Mouse (Mus musculus) limb, embryonic 14.5 days (tissue): ENCODE results near the gene Ntf3. TPM values are rescaled to one million over a fixed set of nuclear protein-coding genes. Genes with fewer than 3 reads are reported as not detected.

Experiments
- ATAC-seq: fragments of 200-750 bp; cut with Nextera tagmentation; 2 replicates; pipeline ENCODE4 v1.8.0; 2017; ENCODE audit warnings: low read depth, moderate number of reproducible peaks, moderate TSS enrichment; ENCODE audit not compliant: low FRiP score
- DNase-seq: peaks from one replicate; pipeline ENCODE4 v3.0.0-alpha.2; 2015; ENCODE audit warnings: low spot score
- H3K27ac ChIP-seq: fragments of 300-500 bp; sonication (generic); replicated peaks from 2 replicates; pipeline ENCODE4 v1.5.1; 2014; ENCODE audit warnings: low read depth, mild to moderate bottlenecking, low read length, moderate library complexity, mixed read lengths
- H3K27me3 ChIP-seq: fragments of 300-500 bp; sonication (generic); 2 replicates; pipeline ENCODE4 v1.6.1; 2014; ENCODE audit warnings: low read length, mixed read lengths; ENCODE audit not compliant: control insufficient read depth, insufficient read depth
- H3K36me3 ChIP-seq: fragments of 300-500 bp; sonication (generic); 2 replicates; pipeline ENCODE4 v1.6.1; 2014; ENCODE audit warnings: mild to moderate bottlenecking, low read length, moderate library complexity, mixed read lengths; ENCODE audit not compliant: control insufficient read depth, insufficient read depth
- H3K4me1 ChIP-seq: fragments of 300-500 bp; sonication (generic); 2 replicates; pipeline ENCODE4 v1.6.1; 2014; ENCODE audit warnings: antibody characterized with exemption, low read length, mixed read lengths; ENCODE audit not compliant: control insufficient read depth, insufficient read depth
- H3K4me2 ChIP-seq: fragments of 300-500 bp; sonication (generic); replicated peaks from 2 replicates; pipeline ENCODE4 v1.6.1; 2014; ENCODE audit warnings: low read depth, mild to moderate bottlenecking, low read length, moderate library complexity; ENCODE audit not compliant: severe bottlenecking
- H3K4me3 ChIP-seq: fragments of 300-500 bp; sonication (generic); replicated peaks from 2 replicates; pipeline ENCODE4 v1.5.1; 2014; ENCODE audit warnings: low read length
- H3K9ac ChIP-seq: fragments of 300-500 bp; sonication (generic); 2 replicates; pipeline ENCODE4 v1.6.1; 2014; ENCODE audit warnings: mild to moderate bottlenecking, low read depth, low read length, moderate library complexity; ENCODE audit not compliant: severe bottlenecking
- H3K9me3 ChIP-seq: fragments of 300-500 bp; sonication (generic); 2 replicates; pipeline ENCODE4 v1.6.1; 2016; ENCODE audit warnings: low read length; ENCODE audit not compliant: control insufficient read depth
- POLR2A ChIP-seq: fragments of 200-500 bp; IDR thresholded peaks from 2 replicates; pipeline ENCODE4 v1.8.0; 2012; ENCODE audit warnings: inconsistent platforms, mild to moderate bottlenecking, moderate library complexity, borderline replicate concordance; ENCODE audit not compliant: insufficient read depth, insufficient read length; ENCODE audit errors: extremely low read depth
- WGBS: fragments of 180-500 bp; shearing (Covaris S2); extraction: QIAGEN DNeasy Blood & Tissue Kit; methylation state at CpG from one replicate; pipeline ENCODE4 v1.1.7; 2014; 5-methylcytosine and 5-hydroxymethylcytosine counted together
- polyA plus RNA-seq, 2 experiments: library from polyadenylated mRNA; depleted of rRNA in 1 of 2; stranded (reverse) in 1 of 2; unstranded in 1 of 2; fragments of >200 nt; fragmentation: Nextera tagmentation in 1 of 2; extraction: Ambion mirVana in 1 of 2; gene quantifications; 2 replicates each; pipeline versions ENCODE4 v1.2.1 to v1.2.3; 2012 to 2014

The Ntf3 gene
- polyA plus RNA-seq, 2 experiments: 18.6 to 21.5 TPM

- ATAC-seq (no peak), DNase-seq (no peak)
- no peaks in the 10 kb centered on the region for H3K27me3 ChIP-seq
- peak overlapping the region; percentile 85 for H3K4me2 ChIP-seq
- H3K9me3 ChIP-seq: no peaks in the 10 kb centered on the region
- peak overlapping the region; percentile 59 for H3K9ac ChIP-seq
- H3K36me3 ChIP-seq: no peaks in the 10 kb centered on the region
- H3K4me3 ChIP-seq: peak overlapping the region; percentile 64
- no peak for TF ChIP-seq POLR2A
- H3K4me1 ChIP-seq: peaks cover 48% of the 10 kb centered on the region
- under 1% methylated on average over 39 of the region's 41 CpGs for WGBS
- peak overlapping the region; percentile 80 for H3K27ac ChIP-seq
These were observed 2.6 kb downstream of the Ntf3 start for GRCm38 (mm10) chr6:126163861-126164755.

- H3K9me3 ChIP-seq: 0 out of 2 replicates have a peak, but pooled peaks cover 5% of the 10 kb centered on the region
- H3K4me2 ChIP-seq: peak overlapping the region; percentile 85
- H3K27ac ChIP-seq: peak overlapping the region; percentile 61; the same call in 1 of the 2 replicates
- H3K27me3 ChIP-seq: no peaks in the 10 kb centered on the region
- peak overlapping the region; percentile 64 for H3K4me3 ChIP-seq
- peak; percentile 57 for ATAC-seq
- WGBS: 0% methylated on average over 25 of the region's 25 CpGs
- H3K9ac ChIP-seq: peak overlapping the region; percentile 59
- H3K36me3 ChIP-seq: no peaks in the 10 kb centered on the region
- H3K4me1 ChIP-seq: peaks cover 48% of the 10 kb centered on the region
- no peak for TF ChIP-seq POLR2A
- peak; percentile 68 for DNase-seq
These were observed 3.5 kb downstream of the Ntf3 start for GRCm38 (mm10) chr6:126163181-126163621.

- H3K27me3 ChIP-seq: no peaks in the 10 kb centered on the region
- peaks cover 51% of the 10 kb centered on the region for H3K4me1 ChIP-seq
- H3K36me3 ChIP-seq: no peaks in the 10 kb centered on the region
- WGBS: 0% methylated on average over 10 of the region's 10 CpGs
- H3K4me3 ChIP-seq: peak overlapping the region; percentile 64
- peak overlapping the region; percentile 59 for H3K9ac ChIP-seq
- no peak for TF ChIP-seq POLR2A
- ATAC-seq (no peak), DNase-seq (no peak)
- peak overlapping the region; percentile 61; the same call in 1 of the 2 replicates for H3K27ac ChIP-seq
- peak overlapping the region; percentile 85 for H3K4me2 ChIP-seq
- 0 out of 2 replicates have a peak, but pooled peaks cover 5% of the 10 kb centered on the region for H3K9me3 ChIP-seq
These were observed 4.4 kb downstream of the Ntf3 start for GRCm38 (mm10) chr6:126162351-126162758.

- Histone ChIP-seq H3K4me2 (peak overlapping the region; percentile 85), H3K27ac (no peak overlapping the region), H3K36me3 (no peaks in the 10 kb centered on the region), H3K9ac (peak overlapping the region; percentile 59; the same call in 1 of the 2 replicates), H3K27me3 (no peaks in the 10 kb centered on the region), H3K4me1 (peaks cover 48% of the 10 kb centered on the region), H3K9me3 (0 out of 2 replicates have a peak, but pooled peaks cover 5% of the 10 kb centered on the region), H3K4me3 (peak overlapping the region; percentile 64; the same call in 1 of the 2 replicates)
- ATAC-seq (no peak), DNase-seq (no peak)
- TF ChIP-seq POLR2A: no peak
- WGBS: 52% methylated on average over 8 of the region's 8 CpGs
These were observed 5.0 kb downstream of the Ntf3 start for GRCm38 (mm10) chr6:126161571-126162340.

- Histone ChIP-seq H3K9me3 (0 out of 2 replicates have a peak, but pooled peaks cover 5% of the 10 kb centered on the region), H3K4me3 (no peak overlapping the region), H3K4me2 (no peak overlapping the region), H3K4me1 (peaks cover 53% of the 10 kb centered on the region), H3K36me3 (no peaks in the 10 kb centered on the region), H3K9ac (no peak overlapping the region), H3K27ac (0 out of 2 replicates have a peak overlapping the region, but pooled peaks have one; percentile 6), H3K27me3 (no peaks in the 10 kb centered on the region)
- TF ChIP-seq POLR2A: no peak
- ATAC-seq (no peak), DNase-seq (no peak)
- WGBS: 55% methylated on average over 5 of the region's 5 CpGs
These were observed 6.7 kb downstream of the Ntf3 start for GRCm38 (mm10) chr6:126160067-126160411.
